Mouse (Mus musculus): Measurements from ENCODE around the gene Cntn3. TPM values are rescaled to one million over a fixed set of nuclear protein-coding genes. Genes with fewer than 3 reads are reported as not detected.
A peak's percentile ranks its signal among the peaks of the same experiment; 100 is the strongest.

Gene Cntn3
- polyA plus RNA-seq, 1 experiment from 2014 or later, result 1.3 TPM

GRCm38 (mm10) chr6:102567496-102567895, 5.4 kb downstream of the Cntn3 start:
- 55% methylated on average over 1 of the region's 1 CpGs for WGBS
- no peaks in the 10 kb centered on the region for H3K9me3 ChIP-seq (replicated peaks; ENCODE audit: low read length)
- ATAC-seq (replicated peaks; ENCODE audit: low FRiP score, low read depth), result no peak
- no peak overlapping the region for H3K4me2 ChIP-seq (ENCODE audit: low read length)
- no peak overlapping the region for H3K27ac ChIP-seq
- no peaks in the 10 kb centered on the region for H3K27me3 ChIP-seq (ENCODE audit: insufficient read depth, low read length)
- H3K9ac ChIP-seq (ENCODE audit: low read depth, low read length), result no peak overlapping the region
- TF ChIP-seq CTCF (IDR thresholded peaks at IDR 0.05; ENCODE audit: low read depth), result no peak
- H3K4me1 ChIP-seq (replicated peaks; ENCODE audit: insufficient read depth, low read length), result no peaks in the 10 kb centered on the region
- no peak overlapping the region for H3K4me3 ChIP-seq (replicated peaks; ENCODE audit: low read depth, low read length)
- H3K36me3 ChIP-seq (ENCODE audit: insufficient read depth, low read length), result no peaks in the 10 kb centered on the region
- peak; percentile 66 for DNase-seq (ENCODE audit: low spot score)

- DNase-seq (ENCODE audit: low spot score), result no peak
- WGBS, result 86% methylated on average over 1 of the region's 1 CpGs
- Histone ChIP-seq H3K4me1 (replicated peaks; ENCODE audit: insufficient read depth, low read length) (no peaks in the 10 kb centered on the region), H3K27me3 (ENCODE audit: insufficient read depth, low read length) (no peaks in the 10 kb centered on the region), H3K27ac (no peak overlapping the region), H3K4me3 (replicated peaks; ENCODE audit: low read depth, low read length) (no peak overlapping the region), H3K9ac (ENCODE audit: low read depth, low read length) (no peak overlapping the region), H3K9me3 (replicated peaks; ENCODE audit: low read length) (no peaks in the 10 kb centered on the region), H3K4me2 (ENCODE audit: low read length) (no peak overlapping the region), H3K36me3 (ENCODE audit: insufficient read depth, low read length) (no peaks in the 10 kb centered on the region)
- ATAC-seq (replicated peaks; ENCODE audit: low FRiP score, low read depth), result no peak
- no peak for TF ChIP-seq CTCF (IDR thresholded peaks at IDR 0.05; ENCODE audit: low read depth)
Observed at GRCm38 (mm10) chr6:102565228-102565627, 7.7 kb downstream of the Cntn3 start.

- H3K9me3 ChIP-seq (replicated peaks; ENCODE audit: low read length), result no peaks in the 10 kb centered on the region
- no peaks in the 10 kb centered on the region for H3K4me1 ChIP-seq (replicated peaks; ENCODE audit: insufficient read depth, low read length)
- H3K27me3 ChIP-seq (ENCODE audit: insufficient read depth, low read length), result no peaks in the 10 kb centered on the region
- H3K9ac ChIP-seq (ENCODE audit: low read depth, low read length), result peak overlapping the region; percentile 46; the same call in 1 of the 2 replicates
- H3K4me2 ChIP-seq (ENCODE audit: low read length), result peak overlapping the region; percentile 88
- peak; percentile 85 for DNase-seq (ENCODE audit: low spot score)
- TF ChIP-seq CTCF (IDR thresholded peaks at IDR 0.05; ENCODE audit: low read depth), result peak; percentile 63
- H3K4me3 ChIP-seq (replicated peaks; ENCODE audit: low read depth, low read length), result peak overlapping the region; percentile 50
- ATAC-seq (replicated peaks; ENCODE audit: low FRiP score, low read depth), result peak; percentile 96
- 0 out of 2 replicates have a peak overlapping the region, but pooled peaks have one; percentile 2 for H3K27ac ChIP-seq
- H3K36me3 ChIP-seq (ENCODE audit: insufficient read depth, low read length), result no peaks in the 10 kb centered on the region
- WGBS, result under 1% methylated on average over 62 of the region's 63 CpGs
Observed at GRCm38 (mm10) chr6:102564011-102564731, 8.7 kb downstream of the Cntn3 start.

GRCm38 (mm10) chr6:102563431-102563830, 9.5 kb downstream of the Cntn3 start:
- DNase-seq (ENCODE audit: low spot score), result no peak
- H3K9ac ChIP-seq (ENCODE audit: low read depth, low read length), result no peak overlapping the region

GRCm38 (mm10) chr6:102557521-102557920, 15.4 kb downstream of the Cntn3 start:
- no peak for DNase-seq (ENCODE audit: low spot score)
- TF ChIP-seq CTCF (IDR thresholded peaks at IDR 0.05; ENCODE audit: low read depth), result no peak
- Histone ChIP-seq H3K4me3 (replicated peaks; ENCODE audit: low read depth, low read length) (no peak overlapping the region), H3K27ac (no peak overlapping the region), H3K36me3 (ENCODE audit: insufficient read depth, low read length) (no peaks in the 10 kb centered on the region), H3K4me1 (replicated peaks; ENCODE audit: insufficient read depth, low read length) (no peaks in the 10 kb centered on the region), H3K9ac (ENCODE audit: low read depth, low read length) (no peak overlapping the region), H3K4me2 (ENCODE audit: low read length) (no peak overlapping the region), H3K27me3 (ENCODE audit: insufficient read depth, low read length) (no peaks in the 10 kb centered on the region), H3K9me3 (replicated peaks; ENCODE audit: low read length) (no peaks in the 10 kb centered on the region)
- WGBS, result 84% methylated on average over 3 of the region's 3 CpGs
- no peak for ATAC-seq (replicated peaks; ENCODE audit: low FRiP score, low read depth)

More at GRCm38 (mm10) chr6:102563431-102563830, 9.5 kb downstream of the Cntn3 start:
- Histone ChIP-seq H3K27me3 (ENCODE audit: insufficient read depth, low read length) (no peaks in the 10 kb centered on the region), H3K4me1 (replicated peaks; ENCODE audit: insufficient read depth, low read length) (no peaks in the 10 kb centered on the region), H3K27ac (no peak overlapping the region), H3K4me3 (replicated peaks; ENCODE audit: low read depth, low read length) (peak overlapping the region; percentile 50), H3K9me3 (replicated peaks; ENCODE audit: low read length) (no peaks in the 10 kb centered on the region), H3K36me3 (ENCODE audit: insufficient read depth, low read length) (no peaks in the 10 kb centered on the region), H3K4me2 (ENCODE audit: low read length) (peak overlapping the region; percentile 88)
- TF ChIP-seq CTCF (IDR thresholded peaks at IDR 0.05; ENCODE audit: low read depth), result no peak
- no peak for ATAC-seq (replicated peaks; ENCODE audit: low FRiP score, low read depth)
- WGBS, result 4% methylated on average over 7 of the region's 7 CpGs

- DNase-seq (ENCODE audit: low spot score), result no peak
- H3K9ac ChIP-seq (ENCODE audit: low read depth, low read length), result no peak overlapping the region
Observed at GRCm38 (mm10) chr6:102556497-102556896, 16.4 kb downstream of the Cntn3 start.

More at GRCm38 (mm10) chr6:102556497-102556896, 16.4 kb downstream of the Cntn3 start:
- Histone ChIP-seq H3K27ac (no peak overlapping the region), H3K9me3 (replicated peaks; ENCODE audit: low read length) (no peaks in the 10 kb centered on the region), H3K4me2 (ENCODE audit: low read length) (no peak overlapping the region), H3K27me3 (ENCODE audit: insufficient read depth, low read length) (no peaks in the 10 kb centered on the region), H3K4me3 (replicated peaks; ENCODE audit: low read depth, low read length) (no peak overlapping the region), H3K4me1 (replicated peaks; ENCODE audit: insufficient read depth, low read length) (no peaks in the 10 kb centered on the region), H3K36me3 (ENCODE audit: insufficient read depth, low read length) (no peaks in the 10 kb centered on the region)
- ATAC-seq (replicated peaks; ENCODE audit: low FRiP score, low read depth), result no peak
- no peak for TF ChIP-seq CTCF (IDR thresholded peaks at IDR 0.05; ENCODE audit: low read depth)
- WGBS, result 70% methylated on average over 3 of the region's 3 CpGs
